Mouse (Mus musculus) embryo, embryonic 11 days (tissue): ENCODE results near the gene 0610010K14Rik.

Source experiments
- DNase-seq: peaks from one replicate; pipeline ENCODE4 v3.0.0-alpha.2; 2015

0610010K14Rik gene

DNA sequence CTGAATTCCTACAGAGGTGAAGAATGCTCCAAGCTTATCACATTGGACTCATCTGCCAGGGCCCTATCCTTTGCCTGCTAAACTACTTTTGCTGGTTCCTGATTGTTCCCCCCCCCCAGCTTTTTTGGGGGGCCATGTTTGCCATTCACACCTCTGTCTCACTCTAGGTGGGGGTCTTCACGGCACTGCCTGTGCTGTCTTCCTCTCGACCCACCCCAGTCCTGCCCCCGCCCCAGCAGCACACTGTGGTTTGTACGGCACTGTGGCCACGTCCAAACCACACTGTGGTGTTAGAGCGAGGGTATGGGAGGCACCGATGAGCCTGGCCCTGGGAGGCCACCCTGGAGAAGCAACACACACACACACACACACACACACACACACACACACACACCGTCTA is 3.2 kb downstream of the 0610010K14Rik start:
- DNase-seq = no peak

DNA sequence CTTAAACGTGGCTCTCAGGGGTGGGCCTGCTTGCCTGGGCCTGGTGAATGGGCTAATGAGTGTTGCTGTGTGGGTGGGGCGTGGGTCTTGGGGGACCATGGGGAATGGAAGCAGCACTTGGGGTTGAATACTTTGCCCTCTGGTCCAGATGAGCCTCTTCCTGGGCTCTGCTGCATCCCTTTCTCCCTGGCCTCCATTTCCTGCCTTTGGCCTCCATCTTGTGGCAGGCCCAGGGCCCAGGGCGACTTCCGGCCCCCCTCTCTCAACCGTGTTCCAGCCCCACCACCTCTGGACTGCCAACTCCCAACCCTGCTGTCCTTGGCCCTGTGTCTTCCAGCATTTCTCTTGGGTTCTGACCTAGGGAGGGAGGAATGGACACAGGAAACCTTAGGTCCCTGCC is 3.7 kb downstream of the 0610010K14Rik start:
- no peak for DNase-seq

DNA sequence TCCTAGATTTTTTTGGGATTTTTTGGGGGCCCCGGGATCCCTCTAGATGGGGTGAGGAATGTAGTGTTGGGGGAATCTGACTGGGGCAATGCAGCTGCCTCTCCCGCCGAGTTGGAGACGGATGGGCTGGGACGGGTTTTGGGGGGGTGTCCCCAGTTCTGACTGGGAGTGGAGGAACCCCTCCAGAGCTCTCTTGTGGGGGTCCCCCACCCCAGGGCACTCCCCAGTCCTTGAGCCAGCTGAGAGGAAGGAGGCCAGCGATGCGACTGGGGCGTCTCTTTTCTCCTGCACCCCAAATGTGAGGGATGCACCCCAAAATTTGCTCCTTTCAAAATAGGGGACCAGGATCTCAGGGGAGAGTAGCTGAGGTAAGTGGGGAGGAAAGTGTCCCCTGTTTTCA is 4.7 kb downstream of the 0610010K14Rik start:
- DNase-seq = no peak

DNA sequence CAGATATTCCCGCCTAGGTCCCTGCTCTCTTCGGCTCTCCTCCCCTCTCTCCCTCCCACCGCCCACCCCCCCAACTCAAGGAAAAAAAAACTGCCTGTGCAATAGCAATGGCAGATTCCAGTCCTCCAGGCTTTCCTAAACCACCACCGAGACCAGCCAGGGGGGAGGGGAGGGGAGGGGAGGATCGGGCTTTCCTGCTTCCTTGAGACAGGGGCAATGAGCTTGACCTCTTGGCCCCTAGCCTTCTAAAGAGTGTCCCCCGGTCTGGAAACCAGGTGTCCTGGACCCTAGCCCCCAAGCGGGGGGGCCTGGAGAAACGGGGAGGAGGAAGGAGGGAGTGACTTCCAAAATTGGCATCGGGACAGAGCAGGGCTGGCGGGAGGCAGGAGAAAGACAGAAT is 5.2 kb downstream of the 0610010K14Rik start:
- DNase-seq = peak; percentile 81

DNA sequence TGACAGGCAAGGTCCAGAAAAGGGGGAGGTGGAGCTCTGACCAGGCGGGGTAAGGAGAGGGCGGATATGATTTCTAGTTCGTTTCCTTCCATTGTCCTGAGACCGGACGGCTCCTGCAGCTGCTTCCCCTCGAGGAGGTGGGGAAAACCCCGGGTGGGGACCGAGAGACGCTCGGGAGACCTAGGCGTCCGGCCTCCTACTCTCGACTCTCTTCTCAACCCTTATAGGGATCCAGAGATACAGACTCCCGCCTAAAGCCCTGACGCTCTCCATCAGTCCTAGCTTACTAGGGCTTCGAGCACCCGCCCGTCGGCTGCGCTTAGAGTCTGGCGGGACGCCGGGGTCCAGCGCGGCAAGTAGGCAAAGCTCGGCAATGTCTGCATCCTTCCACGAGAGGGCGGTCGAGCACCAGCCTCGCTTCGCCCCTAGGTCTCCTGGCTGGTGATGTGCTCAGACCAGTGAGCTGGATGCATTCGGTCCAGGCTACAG is 7.4 kb downstream of the 0610010K14Rik start:
- peak; percentile 90 for DNase-seq

DNA sequence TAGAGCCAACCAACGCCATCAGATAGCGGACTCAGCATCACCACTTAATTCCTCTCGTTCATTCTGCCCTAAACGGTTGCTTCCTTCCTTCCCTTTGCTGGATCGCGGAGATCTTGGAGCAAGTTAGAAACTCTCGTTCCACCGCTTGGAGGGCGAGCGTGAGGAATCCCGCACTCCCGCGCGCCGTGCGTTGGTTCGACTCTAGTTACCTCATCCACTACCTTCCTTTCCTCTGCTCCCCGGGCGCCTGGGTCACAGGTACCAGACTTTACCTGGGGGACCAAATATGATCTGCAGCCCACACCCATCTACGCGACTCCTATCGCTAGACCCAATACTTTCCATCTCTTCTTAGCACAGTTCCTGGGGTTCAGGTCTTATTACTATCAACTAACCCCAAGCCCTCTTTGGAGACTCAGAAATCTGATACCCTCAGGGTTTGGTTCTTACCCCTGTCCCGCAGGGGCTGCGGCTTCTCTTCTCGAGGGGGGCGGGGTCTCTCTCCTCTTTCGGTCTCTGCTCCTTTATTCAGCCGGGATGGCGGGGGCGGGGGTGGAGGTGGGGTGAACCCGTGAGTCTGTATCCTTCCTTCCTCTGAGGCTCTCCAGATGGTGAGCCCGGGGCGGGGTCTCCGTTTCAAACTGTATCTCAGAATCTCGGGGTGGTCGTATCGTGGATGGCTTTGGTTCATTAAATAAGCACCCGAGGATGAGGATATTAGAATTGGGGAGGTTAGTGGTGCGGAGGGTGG is 8.3 kb downstream of the 0610010K14Rik start, which contains the start of gene Bcl6b:
Bcl6b (minus strand) TSS at position 539 of the 751 bp plus-strand sequence.
- DNase-seq = peak; percentile 47

DNA sequence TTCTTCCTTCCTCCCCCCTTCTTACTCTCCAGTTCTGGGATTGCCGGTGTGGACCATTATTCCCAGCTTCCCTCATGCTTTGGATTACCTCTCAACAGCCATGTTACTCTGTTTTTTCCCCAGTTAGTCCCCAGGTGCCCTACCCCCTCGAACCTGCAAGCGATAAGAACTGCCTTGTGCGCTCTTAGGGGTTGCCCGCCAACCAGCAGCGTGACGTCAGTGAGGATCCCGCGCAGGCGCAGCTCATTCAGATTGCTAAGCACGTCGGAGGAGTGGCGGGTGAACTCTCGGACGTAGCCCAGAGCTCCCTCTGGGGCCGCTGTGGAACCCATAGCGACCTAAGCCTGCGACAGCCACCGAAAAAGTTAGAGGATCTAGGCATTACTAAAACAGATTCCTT is 8.9 kb downstream of the 0610010K14Rik start:
- peak; percentile 89 for DNase-seq

DNA sequence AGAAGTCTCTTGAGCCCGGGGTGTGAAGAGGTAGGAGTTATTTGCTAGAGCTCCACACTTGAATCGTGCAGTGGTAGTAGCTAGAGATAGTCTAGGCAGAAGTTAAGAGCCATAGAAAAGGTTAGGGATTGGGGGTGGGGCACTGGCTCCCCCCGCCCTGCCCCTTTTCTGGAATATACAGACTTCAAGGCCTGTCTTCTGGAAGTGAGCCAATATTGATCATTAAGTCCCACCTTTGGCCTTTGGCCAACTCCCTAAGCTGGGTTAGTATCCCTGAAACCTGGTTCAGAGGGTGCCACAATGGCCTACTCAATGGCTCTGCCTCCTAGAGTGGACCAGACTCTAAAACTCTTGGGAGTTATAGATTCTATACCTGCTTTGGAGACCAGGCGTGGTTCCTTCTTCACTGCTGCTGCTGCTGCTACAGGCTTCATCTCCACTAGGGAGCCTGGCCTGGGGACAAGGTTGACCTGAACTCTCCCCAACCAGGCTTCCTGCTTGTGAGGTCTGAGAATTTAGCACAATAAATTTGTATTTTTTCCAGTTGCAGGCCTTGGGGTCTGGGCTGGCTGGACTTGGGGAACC is 10.0 kb downstream of the 0610010K14Rik start:
- no peak for DNase-seq

DNA sequence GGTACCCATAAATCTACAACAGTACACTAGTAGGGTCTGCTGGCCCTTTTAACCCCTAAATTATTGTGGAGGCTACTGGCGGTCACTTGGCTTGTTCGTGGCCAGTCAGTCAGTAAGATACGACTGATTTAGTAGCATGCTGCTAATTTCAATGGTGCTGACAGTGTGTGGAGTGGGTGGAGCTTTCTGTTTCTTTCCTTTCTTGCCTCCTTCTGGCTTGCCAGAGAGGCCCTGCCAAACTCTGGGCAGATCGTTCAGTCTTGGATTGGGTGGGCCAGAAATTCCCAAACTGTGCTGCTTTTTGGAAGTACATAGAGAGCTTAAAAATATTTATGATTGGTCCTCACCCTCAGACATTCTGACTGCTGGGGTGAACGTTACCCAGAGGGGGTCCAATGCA is 10.6 kb downstream of the 0610010K14Rik start:
- DNase-seq = no peak

DNA sequence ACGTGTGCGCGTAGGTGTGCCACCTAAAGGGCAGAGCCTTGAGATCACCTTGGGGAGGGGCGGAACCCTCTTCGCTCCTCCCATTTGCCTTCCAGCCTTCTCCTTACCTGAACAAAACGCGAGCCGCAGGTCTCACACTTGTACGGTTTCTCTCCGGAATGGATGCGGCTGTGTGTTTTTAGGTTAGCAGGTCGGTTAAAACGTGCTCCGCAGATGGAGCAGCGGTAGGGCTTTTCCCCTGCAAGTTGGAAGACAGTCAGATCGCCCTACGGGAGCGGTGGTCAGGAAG is 11.2 kb downstream of the 0610010K14Rik start:
- no peak for DNase-seq

DNA sequence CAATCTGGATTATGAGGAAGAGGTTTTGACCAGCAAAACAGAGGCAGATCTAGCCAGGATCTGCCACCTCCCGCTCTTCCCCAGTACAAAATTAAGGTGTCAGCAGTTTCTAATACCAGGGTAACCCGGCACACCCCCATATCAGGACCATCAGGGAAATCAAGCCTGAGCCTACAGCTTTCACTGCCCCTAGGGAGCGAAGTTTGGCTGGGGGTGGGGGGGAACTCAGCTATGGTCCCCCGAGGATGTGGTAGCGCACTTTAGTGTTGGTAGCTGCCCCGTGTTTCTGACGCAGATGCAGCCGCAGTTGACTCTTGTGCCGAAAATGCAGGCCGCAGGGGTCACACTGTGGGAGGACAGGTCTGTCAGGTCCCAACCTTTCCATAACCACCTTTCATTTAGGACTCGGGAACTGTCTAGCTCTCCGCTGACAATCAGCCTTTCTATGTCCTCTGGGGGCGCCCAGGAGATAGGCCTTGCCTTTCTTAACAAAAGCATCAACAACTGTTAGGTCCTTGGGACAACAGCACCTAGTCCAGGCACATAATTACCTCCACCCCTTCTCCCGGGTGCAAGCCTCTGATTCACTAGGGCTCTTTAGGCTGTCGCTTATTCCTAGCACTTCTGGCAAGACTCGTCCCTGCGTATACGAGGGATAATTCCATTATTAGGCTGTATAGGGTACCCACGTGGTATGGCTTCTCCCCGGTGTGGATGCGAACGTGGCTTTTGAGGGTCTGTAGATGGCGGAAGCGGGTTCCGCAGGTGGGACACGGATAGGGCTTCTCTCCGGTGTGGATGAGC is 11.7 kb downstream of the 0610010K14Rik start:
- peak; percentile 30 for DNase-seq

DNA sequence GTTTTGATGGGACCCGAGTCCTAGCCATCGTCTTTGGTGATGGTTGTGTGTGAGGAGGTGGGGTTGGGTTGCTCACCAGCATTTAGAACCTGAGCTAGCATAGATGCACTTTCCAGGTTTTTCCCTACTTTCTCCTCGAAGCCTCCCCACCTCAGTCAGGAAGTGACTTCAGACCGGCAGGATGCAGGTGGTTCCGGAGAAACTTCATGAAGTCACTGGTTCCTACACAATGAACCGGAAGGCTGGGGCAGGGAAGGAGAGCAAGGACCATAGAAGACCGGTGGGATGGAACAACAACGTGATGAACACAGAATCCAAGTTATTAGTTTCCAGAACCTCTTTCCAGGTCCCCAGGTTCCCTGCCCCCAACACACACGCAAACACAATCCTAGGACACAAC is 14.0 kb downstream of the 0610010K14Rik start:
- no peak for DNase-seq

DNA sequence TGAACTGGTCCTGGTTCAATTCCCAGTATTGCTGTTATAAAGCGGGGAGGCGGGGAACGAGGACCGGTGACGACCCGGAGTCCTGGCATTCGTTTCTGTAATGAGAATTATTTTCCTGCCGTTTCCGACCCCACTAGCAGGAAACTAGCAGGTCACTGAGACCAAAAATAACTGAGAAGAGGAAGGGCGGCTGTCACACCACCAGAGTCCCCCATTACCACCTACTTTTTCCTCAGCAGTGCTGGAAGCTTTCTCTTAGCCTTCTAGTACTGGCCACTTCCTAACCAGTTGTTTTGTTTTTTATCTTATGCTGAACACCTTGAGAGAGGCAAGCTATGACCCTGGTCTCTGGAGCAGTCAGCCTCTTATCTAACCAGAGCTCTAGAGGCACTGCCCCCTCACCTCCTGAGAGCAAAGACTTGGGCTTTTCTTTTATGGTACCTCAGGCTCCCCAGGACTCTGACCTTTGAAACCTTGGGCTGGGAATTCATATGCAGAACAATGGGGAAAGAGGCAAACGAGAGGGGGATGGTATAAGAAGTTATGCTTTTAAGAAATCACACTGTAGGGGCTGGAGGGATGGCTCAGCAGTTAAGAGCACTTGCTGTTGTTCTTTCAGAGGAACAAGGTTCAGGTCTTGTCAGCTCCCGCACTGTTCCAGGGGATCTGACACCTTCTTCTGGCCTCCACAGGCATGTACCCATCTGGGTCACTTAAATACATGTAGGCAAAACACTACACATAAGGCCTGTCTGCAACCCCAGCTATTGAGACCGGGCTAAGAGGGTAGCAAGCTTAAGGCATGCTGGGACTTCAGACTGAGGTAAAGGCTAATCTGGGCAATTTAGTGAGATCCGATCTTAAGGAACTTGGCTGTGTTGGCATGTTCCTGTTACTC is 15.9 kb downstream of the 0610010K14Rik start:
- no peak for DNase-seq

DNA sequence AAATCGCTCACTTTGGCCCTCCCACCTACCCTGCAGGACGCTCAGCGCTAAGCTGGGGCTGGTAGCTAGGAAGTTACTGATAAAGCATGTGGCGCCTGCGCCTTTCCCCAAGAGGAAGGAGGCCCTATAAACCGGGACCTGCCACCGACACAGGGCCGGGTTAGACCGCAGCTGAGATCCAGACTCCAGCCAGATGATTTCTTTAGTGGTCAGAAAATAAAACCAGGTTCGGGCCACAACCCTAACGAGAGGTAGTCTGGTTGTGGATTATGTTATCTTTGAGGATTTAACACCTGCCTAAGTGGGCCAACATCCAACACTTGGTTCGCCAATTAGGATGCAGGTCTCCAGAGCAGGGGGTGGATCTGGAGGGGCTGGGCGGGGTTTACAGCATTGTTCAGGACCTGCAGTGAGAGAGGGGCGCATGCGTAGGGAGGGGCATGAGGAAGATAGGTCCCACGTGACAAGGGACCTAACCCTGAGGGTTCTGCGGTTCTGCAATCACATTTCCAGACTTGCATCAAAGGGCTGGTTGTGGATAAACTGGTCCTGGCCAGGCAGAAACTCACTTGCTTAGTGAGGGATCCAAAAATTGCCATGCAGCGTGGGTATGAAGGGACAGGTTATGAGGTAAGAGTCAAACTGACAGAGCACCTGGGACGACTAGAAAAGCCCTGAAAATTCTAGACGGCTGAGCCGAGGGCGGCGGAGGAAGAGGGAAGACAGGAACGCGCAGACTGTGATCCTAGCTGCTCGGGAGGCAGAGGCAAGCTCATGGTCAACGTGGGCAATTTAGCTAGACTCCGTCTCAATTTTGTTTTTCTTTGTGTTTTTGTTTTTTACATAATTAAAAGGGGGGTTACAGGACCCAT is 16.7 kb downstream of the 0610010K14Rik start, which contains the start of gene Slc16a13:
Slc16a13 (minus strand) TSS at position 334 of the 872 bp plus-strand sequence.
- peak; percentile 97 for DNase-seq

DNA sequence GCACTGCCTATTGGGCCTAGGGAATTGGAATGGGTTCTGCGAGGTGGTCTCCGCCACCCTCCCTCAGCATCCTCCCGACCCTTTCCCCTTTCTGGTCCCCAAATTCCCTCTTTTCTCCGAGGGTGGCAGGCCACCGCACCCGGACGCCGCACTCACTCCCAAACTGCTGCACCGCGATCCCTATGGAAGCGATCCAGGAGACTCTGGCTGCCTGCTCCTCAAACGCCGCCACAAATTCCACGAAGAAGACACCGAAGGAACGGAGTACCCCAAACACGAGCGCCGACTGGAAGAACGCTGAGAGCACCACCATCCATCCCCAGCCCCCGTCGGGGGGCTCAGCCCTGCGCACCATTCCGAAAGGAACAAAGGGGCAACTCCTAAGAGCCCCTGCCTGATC is 17.4 kb downstream of the 0610010K14Rik start:
- DNase-seq = no peak

DNA sequence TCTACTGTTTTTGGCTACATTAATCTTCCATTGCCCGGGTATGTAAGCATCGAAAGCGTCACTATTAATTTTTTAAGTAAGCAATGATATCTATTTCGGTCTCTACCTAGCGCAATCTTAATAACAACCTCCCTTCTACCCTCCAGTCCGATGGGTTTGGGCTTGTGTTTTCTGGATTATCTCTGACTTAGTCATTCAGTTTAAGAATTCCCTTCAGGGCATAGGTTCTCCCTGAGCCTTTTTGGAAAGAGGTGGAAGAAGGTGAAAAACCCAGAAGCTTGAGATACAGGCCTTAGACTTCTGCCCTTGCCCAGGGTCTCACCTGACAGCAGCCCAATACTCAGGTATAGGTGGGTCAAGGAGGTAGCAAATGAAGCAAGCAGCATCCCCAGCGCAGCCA is 17.8 kb downstream of the 0610010K14Rik start:
- DNase-seq = no peak

DNA sequence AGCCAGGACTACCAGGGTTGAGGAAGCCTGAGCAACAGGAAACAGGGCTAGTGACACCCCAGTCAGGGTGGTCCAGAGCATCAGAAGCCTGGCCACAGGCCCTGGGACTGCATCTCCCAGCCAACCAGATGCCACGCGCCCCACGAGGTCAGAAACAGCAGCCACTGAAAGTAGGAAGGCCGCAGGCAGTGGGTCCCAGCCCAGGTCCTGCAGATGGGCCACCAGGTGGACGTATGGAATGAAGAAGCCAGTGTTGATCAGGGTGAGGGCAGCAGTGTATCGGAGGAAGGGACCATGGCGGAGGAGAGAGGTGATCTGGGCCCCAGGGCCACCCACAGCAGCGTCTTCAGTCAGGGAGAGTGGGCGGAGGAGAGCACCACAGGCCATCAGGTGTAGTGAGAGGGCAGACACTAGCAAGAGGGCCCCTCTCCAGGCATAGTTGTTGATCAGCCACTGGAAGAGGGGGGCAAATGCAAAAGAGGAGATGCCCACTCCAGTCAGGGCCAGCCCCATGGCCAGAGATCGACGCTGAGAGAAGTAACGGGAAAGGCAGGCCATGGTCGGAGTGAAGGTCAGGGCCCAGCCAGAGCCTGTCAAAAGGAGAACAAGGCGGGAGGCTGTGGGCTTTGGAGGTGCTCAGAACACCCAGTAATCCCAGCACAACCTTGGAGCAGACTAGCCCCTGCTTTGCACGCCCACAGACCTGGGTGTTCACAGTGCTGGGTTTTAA is 18.8 kb downstream of the 0610010K14Rik start:
- DNase-seq = no peak

DNA sequence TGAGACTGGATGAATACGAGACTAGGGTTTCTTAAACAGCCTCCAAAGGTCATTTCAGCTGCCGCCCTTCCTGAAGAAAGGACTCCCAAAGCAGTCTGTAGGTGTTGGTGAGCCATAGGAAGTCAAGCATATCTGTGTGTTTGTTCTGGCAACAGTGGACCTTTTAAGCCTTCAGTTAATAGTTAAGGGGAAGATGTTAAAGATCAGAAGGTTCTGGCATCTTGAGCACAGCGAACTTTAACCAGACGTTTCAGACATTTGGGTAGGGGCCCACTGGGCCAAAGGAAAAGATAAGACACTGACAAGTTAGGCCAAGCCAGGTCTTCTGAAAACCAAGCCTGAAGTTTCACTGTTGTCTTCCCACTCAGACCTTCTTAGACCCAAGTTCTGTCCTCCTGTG is 19.7 kb downstream of the 0610010K14Rik start:
- no peak for DNase-seq

DNA sequence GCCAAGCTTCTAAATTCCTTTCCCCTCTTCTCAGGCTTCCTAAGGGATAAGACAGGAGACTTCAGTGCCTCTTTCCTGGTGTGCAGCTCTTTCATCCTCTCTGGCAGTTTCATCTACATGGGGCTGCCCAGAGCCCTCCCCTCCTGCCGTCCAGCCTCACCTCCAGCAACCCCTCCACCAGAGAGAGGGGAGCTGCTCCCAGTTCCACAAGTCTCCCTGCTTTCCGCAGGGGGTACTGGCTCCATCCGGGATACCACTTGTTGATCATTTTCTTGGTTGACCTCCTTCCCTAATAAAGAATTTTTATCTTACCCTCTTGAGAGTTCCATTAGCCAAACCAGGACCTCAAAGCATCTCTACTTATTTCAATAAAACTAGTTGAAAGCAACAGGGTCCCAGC is 21.6 kb downstream of the 0610010K14Rik start:
- no peak for DNase-seq

DNA sequence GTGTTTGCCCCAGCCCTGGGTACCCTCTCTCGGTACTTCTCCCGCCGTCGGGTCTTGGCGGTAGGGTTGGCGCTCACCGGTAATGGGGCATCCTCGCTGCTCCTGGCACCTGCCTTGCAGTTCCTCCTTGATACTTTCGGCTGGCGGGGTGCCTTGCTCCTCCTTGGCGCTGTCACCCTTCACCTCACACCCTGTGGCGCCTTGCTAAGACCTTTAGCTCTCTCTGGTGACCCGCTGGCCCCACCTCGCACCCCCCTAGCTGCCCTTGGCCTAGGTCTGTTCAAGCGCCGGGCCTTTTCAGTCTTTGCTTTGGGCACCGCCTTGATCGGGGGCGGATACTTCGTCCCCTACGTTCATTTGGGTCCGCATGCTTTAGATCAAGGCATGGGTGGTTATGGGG is 22.4 kb downstream of the 0610010K14Rik start:
- no peak for DNase-seq

DNA sequence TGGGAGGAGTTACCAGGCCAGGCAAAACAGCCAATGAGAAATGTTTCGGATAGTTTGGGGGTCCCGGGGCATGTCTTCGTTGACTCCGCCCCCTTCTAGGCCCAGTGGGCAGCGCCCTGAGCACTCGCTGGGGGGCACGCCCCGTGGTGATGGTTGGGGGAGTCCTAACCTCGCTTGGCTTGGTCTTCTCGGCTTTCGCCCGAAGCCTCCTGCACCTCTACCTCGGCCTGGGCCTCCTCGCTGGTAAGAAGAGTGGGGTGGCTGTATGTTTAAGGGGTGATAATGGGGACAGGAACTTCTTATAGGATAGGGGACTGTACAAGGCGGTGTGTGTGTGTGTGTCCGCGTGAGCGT is 22.9 kb downstream of the 0610010K14Rik start:
- peak; percentile 23 for DNase-seq
